Mouse (Mus musculus) kidney, adult 18-20 months (tissue): Measurements from ENCODE around the gene Bag6.
A peak's percentile ranks its signal among the peaks of the same experiment; 100 is the strongest.

Experiments used
- DNase-seq: peaks from one replicate; pipeline ENCODE4 v3.0.0; 2021

Gene Bag6

GRCm38 (mm10) chr17:35147922-35148639, 13.1 kb downstream of the Bag6 start:
- no peak for DNase-seq

- no peak for DNase-seq
Observed at GRCm38 (mm10) chr17:35152121-35152520, 17.1 kb downstream of the Bag6 start.

GRCm38 (mm10) chr17:35153077-35153476, 18.1 kb downstream of the Bag6 start:
- no peak for DNase-seq

- no peak for DNase-seq
Observed at GRCm38 (mm10) chr17:35153931-35154330, 19.0 kb downstream of the Bag6 start.

- DNase-seq: no peak
Observed at GRCm38 (mm10) chr17:35154616-35155015, 19.6 kb downstream of the Bag6 start.

GRCm38 (mm10) chr17:35155451-35155850, 20.5 kb downstream of the Bag6 start:
- no peak for DNase-seq

- no peak for DNase-seq
Observed at GRCm38 (mm10) chr17:35156461-35157200, 21.7 kb downstream of the Bag6 start.

- DNase-seq: no peak
Observed at GRCm38 (mm10) chr17:35157254-35157653, 22.3 kb downstream of the Bag6 start.

GRCm38 (mm10) chr17:35157661-35158175, 22.7 kb downstream of the Bag6 start:
- DNase-seq: no peak

- DNase-seq: no peak
Observed at GRCm38 (mm10) chr17:35158850-35159593, 24.0 kb downstream of the Bag6 start.

GRCm38 (mm10) chr17:35159638-35160037, 24.7 kb downstream of the Bag6 start:
- DNase-seq: no peak

GRCm38 (mm10) chr17:35161421-35161820, 26.4 kb downstream of the Bag6 start:
- no peak for DNase-seq

GRCm38 (mm10) chr17:35162121-35162520, 27.1 kb downstream of the Bag6 start:
- DNase-seq: no peak

- DNase-seq: peak; percentile 56
Observed at GRCm38 (mm10) chr17:35162730-35163129, 27.8 kb downstream of the Bag6 start.

GRCm38 (mm10) chr17:35163326-35164081, 28.5 kb downstream of the Bag6 start:
- no peak for DNase-seq

GRCm38 (mm10) chr17:35164218-35164567, 29.2 kb downstream of the Bag6 start:
- no peak for DNase-seq

GRCm38 (mm10) chr17:35164568-35165450, 29.8 kb downstream of the Bag6 start, which contains the start of gene Prrc2a:
TSS of gene Prrc2a (minus strand) at chr17:35164897.
- peak; percentile 98 for DNase-seq

GRCm38 (mm10) chr17:35165451-35166155, 30.6 kb downstream of the Bag6 start:
- no peak for DNase-seq

- DNase-seq: peak; percentile 70
Observed at GRCm38 (mm10) chr17:35166352-35167035, 31.5 kb downstream of the Bag6 start.

- DNase-seq: no peak
Observed at GRCm38 (mm10) chr17:35167794-35168193, 32.8 kb downstream of the Bag6 start.
